Mouse (Mus musculus) limb, embryonic 14.5 days (tissue): ENCODE results near the gene 1600014C10Rik. TPM values are rescaled to one million over a fixed set of nuclear protein-coding genes. Genes with fewer than 3 reads are reported as not detected.

ENCODE experiments used
- ATAC-seq: fragments of 200-750 bp; cut with Nextera tagmentation; 2 replicates; pipeline ENCODE4 v1.8.0; 2017; ENCODE audit warnings: low read depth, moderate number of reproducible peaks, moderate TSS enrichment; ENCODE audit not compliant: low FRiP score
- DNase-seq: peaks from one replicate; pipeline ENCODE4 v3.0.0-alpha.2; 2015; ENCODE audit warnings: low spot score
- H3K27ac ChIP-seq: fragments of 300-500 bp; sonication (generic); replicated peaks from 2 replicates; pipeline ENCODE4 v1.5.1; 2014; ENCODE audit warnings: low read depth, mild to moderate bottlenecking, low read length, moderate library complexity, mixed read lengths
- H3K27me3 ChIP-seq: fragments of 300-500 bp; sonication (generic); 2 replicates; pipeline ENCODE4 v1.6.1; 2014; ENCODE audit warnings: low read length, mixed read lengths; ENCODE audit not compliant: control insufficient read depth, insufficient read depth
- H3K36me3 ChIP-seq: fragments of 300-500 bp; sonication (generic); 2 replicates; pipeline ENCODE4 v1.6.1; 2014; ENCODE audit warnings: mild to moderate bottlenecking, low read length, moderate library complexity, mixed read lengths; ENCODE audit not compliant: control insufficient read depth, insufficient read depth
- H3K4me1 ChIP-seq: fragments of 300-500 bp; sonication (generic); 2 replicates; pipeline ENCODE4 v1.6.1; 2014; ENCODE audit warnings: antibody characterized with exemption, low read length, mixed read lengths; ENCODE audit not compliant: control insufficient read depth, insufficient read depth
- H3K4me2 ChIP-seq: fragments of 300-500 bp; sonication (generic); replicated peaks from 2 replicates; pipeline ENCODE4 v1.6.1; 2014; ENCODE audit warnings: low read depth, mild to moderate bottlenecking, low read length, moderate library complexity; ENCODE audit not compliant: severe bottlenecking
- H3K4me3 ChIP-seq: fragments of 300-500 bp; sonication (generic); replicated peaks from 2 replicates; pipeline ENCODE4 v1.5.1; 2014; ENCODE audit warnings: low read length
- H3K9ac ChIP-seq: fragments of 300-500 bp; sonication (generic); 2 replicates; pipeline ENCODE4 v1.6.1; 2014; ENCODE audit warnings: mild to moderate bottlenecking, low read depth, low read length, moderate library complexity; ENCODE audit not compliant: severe bottlenecking
- H3K9me3 ChIP-seq: fragments of 300-500 bp; sonication (generic); 2 replicates; pipeline ENCODE4 v1.6.1; 2016; ENCODE audit warnings: low read length; ENCODE audit not compliant: control insufficient read depth
- POLR2A ChIP-seq: fragments of 200-500 bp; IDR thresholded peaks from 2 replicates; pipeline ENCODE4 v1.8.0; 2012; ENCODE audit warnings: inconsistent platforms, mild to moderate bottlenecking, moderate library complexity, borderline replicate concordance; ENCODE audit not compliant: insufficient read depth, insufficient read length; ENCODE audit errors: extremely low read depth
- WGBS: fragments of 180-500 bp; shearing (Covaris S2); extraction: QIAGEN DNeasy Blood & Tissue Kit; methylation state at CpG from one replicate; pipeline ENCODE4 v1.1.7; 2014; 5-methylcytosine and 5-hydroxymethylcytosine counted together
- polyA plus RNA-seq, 2 experiments: library from polyadenylated mRNA; depleted of rRNA in 1 of 2; stranded (reverse) in 1 of 2; unstranded in 1 of 2; fragments of >200 nt; fragmentation: Nextera tagmentation in 1 of 2; extraction: Ambion mirVana in 1 of 2; gene quantifications; 2 replicates each; pipeline versions ENCODE4 v1.2.1 to v1.2.3; 2012 to 2014

1600014C10Rik gene
- polyA plus RNA-seq (2012; rRNA removed) (11.4 and 12.4 TPM in 2 replicates), polyA plus RNA-seq (2014; fragmentation: Nextera tagmentation; extraction: Ambion mirVana) (15.8 and 17.6 TPM in 2 replicates)

DNA sequence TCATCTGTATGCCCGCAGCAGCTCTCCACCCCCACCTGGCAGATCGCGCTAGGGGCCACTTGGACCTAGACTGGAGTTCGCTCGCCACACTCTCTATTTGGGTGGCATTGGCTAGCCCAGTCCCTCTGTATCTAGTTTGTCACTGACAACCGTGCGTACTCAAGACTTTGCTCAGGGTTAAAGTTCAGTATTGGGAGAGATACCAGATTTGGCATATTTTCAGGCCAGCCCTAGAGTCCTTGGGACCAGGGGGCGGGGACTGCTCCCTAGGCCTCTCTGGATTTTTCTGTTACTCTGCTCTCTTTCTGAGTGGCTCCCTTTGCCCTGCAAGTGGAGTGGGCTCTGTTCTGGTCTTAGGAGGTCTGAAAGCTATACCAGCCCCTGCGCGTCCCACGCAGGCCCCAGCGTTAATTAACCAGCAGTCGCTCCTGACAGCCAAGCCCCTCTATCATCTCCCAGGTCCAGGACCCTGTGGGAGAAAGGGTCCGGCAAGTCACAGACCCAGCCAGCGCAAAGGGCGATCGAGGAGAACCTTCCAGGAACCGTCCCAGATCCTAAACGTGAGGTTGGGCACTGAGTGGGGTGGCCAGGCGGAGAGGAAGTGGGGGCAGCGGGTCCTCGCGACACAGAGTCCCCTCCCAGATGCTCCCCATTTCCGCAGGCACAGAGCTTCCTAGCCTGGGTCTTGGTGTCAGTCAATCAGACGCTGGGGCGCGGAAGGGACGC lies at the start of gene 1600014C10Rik:
1600014C10Rik (plus strand) TSS at position 256 of the 726 bp plus-strand sequence.
- Histone ChIP-seq H3K27ac (peak within 1 kb of the TSS; percentile 71), H3K9me3 (no peaks in the 10 kb centered on the region), H3K27me3 (no peaks in the 10 kb centered on the region), H3K4me1 (peaks cover 11% of the 10 kb centered on the region), H3K36me3 (no peaks in the 10 kb centered on the region), H3K9ac (peak within 1 kb of the TSS; percentile 65), H3K4me3 (peak within 1 kb of the TSS; percentile 53), H3K4me2 (peak within 1 kb of the TSS; percentile 92)
- TF ChIP-seq POLR2A, result no peak
- WGBS, result 1% methylated on average over 28 of the region's 28 CpGs
- ATAC-seq, result peak; percentile 23
- peak; percentile 29 for DNase-seq

DNA sequence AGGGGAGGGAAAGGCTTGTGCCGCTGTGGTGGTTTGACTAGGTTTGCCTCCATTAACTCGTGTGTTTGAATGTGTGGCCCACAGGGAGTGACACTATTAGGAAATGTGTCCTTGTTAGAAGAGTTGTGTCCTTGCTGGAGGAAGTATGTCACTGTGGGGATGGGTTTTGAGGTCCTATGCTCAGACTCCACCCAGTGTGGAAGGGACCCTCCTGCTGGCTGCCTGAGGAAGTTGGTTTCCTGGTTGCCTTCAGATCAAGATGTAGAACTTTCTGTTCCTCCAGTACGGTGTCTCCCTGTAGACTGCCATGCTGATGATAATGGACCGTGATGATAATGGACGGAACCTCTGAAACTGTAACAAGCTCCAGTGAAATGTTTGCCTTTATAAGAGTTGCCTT lies 48.5 kb upstream of the 1600014C10Rik start:
- no peak for ATAC-seq
- no peak for DNase-seq
- WGBS, result 86% methylated on average over 5 of the region's 5 CpGs
- Histone ChIP-seq H3K27ac (no peak overlapping the region), H3K4me1 (peaks cover 16% of the 10 kb centered on the region), H3K9ac (no peak overlapping the region), H3K27me3 (no peaks in the 10 kb centered on the region), H3K4me2 (no peak overlapping the region), H3K4me3 (no peak overlapping the region), H3K9me3 (no peaks in the 10 kb centered on the region), H3K36me3 (no peaks in the 10 kb centered on the region)
- no peak for TF ChIP-seq POLR2A

GRCm38 (mm10) chr7:38140324-38140723 lies 42.7 kb upstream of the 1600014C10Rik start:
- ATAC-seq (no peak), DNase-seq (no peak)
- no peak for TF ChIP-seq POLR2A
- no peaks in the 10 kb centered on the region for H3K36me3 ChIP-seq
- H3K9ac ChIP-seq, result no peak overlapping the region
- no peaks in the 10 kb centered on the region; the same call in 1 of the 2 replicates for H3K4me1 ChIP-seq
- no peaks in the 10 kb centered on the region for H3K27me3 ChIP-seq
- no peak overlapping the region for H3K4me3 ChIP-seq
- no peak overlapping the region for H3K4me2 ChIP-seq
- H3K9me3 ChIP-seq, result no peaks in the 10 kb centered on the region
- no peak overlapping the region for H3K27ac ChIP-seq
- WGBS, result 35% methylated on average over 9 of the region's 9 CpGs

DNA sequence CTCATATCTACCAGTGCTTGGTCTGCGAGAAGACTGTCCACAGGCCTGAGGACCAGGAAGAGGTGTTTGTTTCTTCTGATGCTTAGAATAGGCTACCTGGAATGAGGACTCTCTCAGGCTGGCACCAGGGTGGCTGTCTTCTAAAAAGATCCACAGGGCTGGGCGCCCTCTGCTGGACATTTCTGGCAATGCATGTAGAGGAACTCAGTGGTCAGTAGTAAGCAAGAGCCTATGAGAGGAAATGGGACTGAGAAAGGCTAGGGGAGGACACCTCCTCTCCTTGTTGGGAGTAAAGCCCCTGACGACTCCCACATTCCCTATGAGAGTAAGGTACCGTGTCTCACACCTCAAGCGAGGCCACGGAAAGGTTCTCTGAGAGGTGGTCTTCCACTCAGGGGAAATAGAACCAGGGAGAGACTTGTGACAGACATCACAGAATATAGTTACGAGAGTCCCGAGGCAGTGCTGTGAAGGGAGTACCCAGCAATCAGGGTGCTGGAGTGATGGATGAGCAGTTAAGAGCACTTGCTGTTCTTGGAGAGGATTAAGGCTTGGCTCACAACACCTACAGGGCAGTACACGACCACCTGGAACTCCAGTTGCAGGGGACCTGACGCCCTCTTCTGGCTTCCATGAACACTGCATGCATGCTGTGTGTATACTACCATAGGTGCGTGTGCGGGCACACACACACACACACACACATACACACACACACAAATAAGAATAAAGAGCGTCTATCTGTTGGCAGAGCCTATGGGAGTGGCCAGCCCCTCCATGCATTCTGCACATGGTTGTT lies 41.1 kb upstream of the 1600014C10Rik start:
- no peak for TF ChIP-seq POLR2A
- H3K9ac ChIP-seq, result no peak overlapping the region
- no peak overlapping the region for H3K27ac ChIP-seq
- DNase-seq, result peak; percentile 89
- peak; percentile 63; the same call in 1 of the 2 replicates for ATAC-seq
- H3K36me3 ChIP-seq, result no peaks in the 10 kb centered on the region
- H3K4me2 ChIP-seq, result no peak overlapping the region
- H3K4me1 ChIP-seq, result no peaks in the 10 kb centered on the region; the same call in 1 of the 2 replicates
- 59% methylated on average over 13 of the region's 13 CpGs for WGBS
- no peaks in the 10 kb centered on the region for H3K9me3 ChIP-seq
- H3K4me3 ChIP-seq, result no peak overlapping the region
- no peaks in the 10 kb centered on the region for H3K27me3 ChIP-seq

DNA sequence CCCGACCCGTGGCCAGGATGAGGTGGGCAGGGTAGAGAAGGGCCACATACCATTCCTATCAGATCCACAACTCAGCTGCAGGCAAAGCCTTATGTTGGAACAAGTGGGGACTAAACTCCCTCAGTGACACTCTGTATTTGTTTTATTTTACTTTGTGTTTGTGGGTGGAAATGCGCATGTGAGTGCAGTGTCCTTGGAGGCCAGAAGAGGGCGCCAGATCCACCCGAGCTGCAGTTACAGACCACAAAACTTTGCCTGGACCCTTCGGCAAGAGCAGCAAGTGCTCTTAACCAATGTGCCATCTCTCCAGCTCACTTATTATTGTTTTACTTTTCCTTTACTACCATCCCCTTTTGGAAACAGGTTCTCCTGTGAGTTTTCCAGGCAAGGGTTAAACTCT lies 35.5 kb upstream of the 1600014C10Rik start:
- H3K4me1 ChIP-seq, result no peaks in the 10 kb centered on the region
- no peak overlapping the region for H3K9ac ChIP-seq
- H3K4me2 ChIP-seq, result no peak overlapping the region
- H3K27me3 ChIP-seq, result no peaks in the 10 kb centered on the region
- TF ChIP-seq POLR2A, result no peak
- DNase-seq (no peak), ATAC-seq (no peak)
- 89% methylated on average over 6 of the region's 6 CpGs for WGBS
- H3K36me3 ChIP-seq, result no peaks in the 10 kb centered on the region
- no peaks in the 10 kb centered on the region for H3K9me3 ChIP-seq
- no peak overlapping the region for H3K27ac ChIP-seq
- H3K4me3 ChIP-seq, result no peak overlapping the region
